Mouse (Mus musculus) frontal cortex, adult 2 months (tissue): ENCODE measurements at regions not wholly inside any gene's neighbourhood (a gene's known extent, or its start where the extent isn't known, plus 50 kb on each side); places are given as distances from the start of the nearest gene placed in this dataset.
"Not testable (repeated sequence)": the region's sequence is repeated elsewhere in the genome, so short reads cannot be mapped to it uniquely, and the experiment has no call there.

Source experiments
- DNase-seq, 2 experiments: peaks; one replicate each; pipeline ENCODE4 v3.0.0; 2022; ENCODE audit warnings: low spot score in 1 of 2; ENCODE audit errors: extremely low spot score in 1 of 2

GRCm38 (mm10) chr1:145910637-145911369 lies 583.8 kb upstream of the Brinp3 start:
- no peak for DNase-seq

GRCm38 (mm10) chr1:145935798-145936197 lies 558.8 kb upstream of the Brinp3 start:
- DNase-seq = no peak

- DNase-seq = not testable (repeated sequence)
Measured at GRCm38 (mm10) chr1:145957762-145958161, 536.8 kb upstream of the Brinp3 start.

GRCm38 (mm10) chr1:145962303-145962702 lies 532.3 kb upstream of the Brinp3 start:
- DNase-seq = no peak

GRCm38 (mm10) chr1:145968026-145968425 lies 526.5 kb upstream of the Brinp3 start:
- no peak for DNase-seq

- no peak for DNase-seq
Measured at GRCm38 (mm10) chr1:145972416-145972815, 522.1 kb upstream of the Brinp3 start.

- DNase-seq = no peak
Measured at GRCm38 (mm10) chr1:146002010-146002409, 492.6 kb upstream of the Brinp3 start.

- DNase-seq = no peak
Measured at GRCm38 (mm10) chr1:146015075-146015474, 479.5 kb upstream of the Brinp3 start.

GRCm38 (mm10) chr1:146026660-146027059 lies 467.9 kb upstream of the Brinp3 start:
- DNase-seq = no peak

- no peak for DNase-seq
Measured at GRCm38 (mm10) chr1:146027650-146028049, 466.9 kb upstream of the Brinp3 start.

- not testable (repeated sequence) for DNase-seq
Measured at GRCm38 (mm10) chr1:146032396-146032795, 462.2 kb upstream of the Brinp3 start.

GRCm38 (mm10) chr1:146032926-146033325 lies 461.6 kb upstream of the Brinp3 start:
- not testable (repeated sequence) for DNase-seq

GRCm38 (mm10) chr1:146052504-146052903 lies 442.1 kb upstream of the Brinp3 start:
- DNase-seq = peak; percentile 1 to 26
